Mouse (Mus musculus) cerebellum, postnatal 4 days (tissue): ENCODE measurements at regions not wholly inside any gene's neighbourhood (a gene's known extent, or its start where the extent isn't known, plus 50 kb on each side); places are given as distances from the start of the nearest gene placed in this dataset.

Experiments
- DNase-seq, 2 experiments: peaks; one replicate each; pipeline ENCODE4 v3.0.0; 2022; ENCODE audit warnings: low spot score in 2 of 2, mixed read lengths in 1 of 2

DNA sequence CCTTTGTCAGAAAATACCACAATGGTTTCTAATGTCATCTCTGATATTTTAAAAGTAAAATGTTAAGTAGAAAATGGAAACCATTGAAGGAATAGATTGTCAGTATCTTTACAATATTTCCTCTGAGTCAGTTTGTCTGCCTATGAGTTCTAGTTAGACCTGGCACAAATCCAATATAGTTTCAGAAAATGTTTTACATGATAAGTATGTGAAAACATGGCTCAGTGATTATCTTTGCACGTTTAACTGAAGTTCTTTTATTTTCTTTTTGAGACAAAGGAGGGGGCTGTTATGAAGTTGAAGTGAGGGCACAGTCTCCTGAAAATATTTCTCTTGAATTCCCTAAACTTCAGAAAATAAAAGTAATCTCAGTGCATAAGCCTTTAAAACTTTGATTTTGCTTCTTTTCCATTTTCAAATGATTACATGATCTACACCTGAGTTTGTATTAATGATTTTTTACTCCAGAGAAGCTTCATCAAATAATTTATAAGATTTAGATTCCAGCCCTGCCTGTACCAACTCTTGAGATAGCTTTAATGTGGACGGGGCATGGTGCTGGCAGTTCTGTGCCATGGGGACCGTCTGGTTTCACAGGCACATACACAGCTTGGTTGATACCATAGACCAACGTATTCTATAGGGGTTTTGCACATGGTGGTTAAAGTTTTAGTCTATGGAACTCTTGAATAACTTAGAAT, 336.5 kb downstream of the Pdha2 start:
- DNase-seq, result no peak

DNA sequence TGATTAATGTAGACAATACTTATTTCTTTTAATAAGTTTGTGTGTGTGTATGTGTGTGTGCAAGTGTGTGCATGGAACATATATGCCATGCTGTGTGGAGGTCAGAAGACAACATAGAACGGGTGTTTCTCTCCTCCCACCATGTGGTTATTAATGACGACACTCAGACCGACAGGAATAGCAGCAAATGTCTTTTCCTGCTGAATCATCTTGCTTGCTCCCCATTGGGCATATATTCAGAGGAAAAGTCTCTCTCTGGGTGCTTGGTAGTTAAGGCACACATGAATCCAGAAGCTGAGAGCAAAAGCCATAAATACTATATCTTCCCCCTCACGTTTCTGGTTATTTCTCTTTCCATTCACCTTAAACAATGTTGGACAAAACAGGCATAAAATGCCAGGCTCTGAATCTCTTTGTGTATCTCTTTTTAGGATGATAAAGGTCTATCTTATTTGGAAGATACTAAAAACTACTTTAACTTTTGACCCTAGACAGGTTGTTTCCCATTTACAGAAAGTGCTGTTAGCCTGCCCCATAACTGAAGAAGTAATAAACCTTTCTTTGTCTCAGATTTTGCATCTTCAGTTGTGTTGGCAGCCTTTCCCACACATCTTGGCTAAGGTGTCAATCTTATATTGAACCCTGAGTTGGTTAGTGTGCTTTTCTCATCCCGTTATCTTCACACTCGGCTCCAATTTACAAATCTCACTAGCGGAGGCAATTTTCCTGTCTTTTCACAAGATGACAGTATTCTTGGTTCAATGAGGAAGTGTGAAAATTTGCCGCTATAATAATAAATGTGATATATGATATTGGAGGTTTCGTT, 337.9 kb downstream of the Pdha2 start:
- no peak for DNase-seq

DNA sequence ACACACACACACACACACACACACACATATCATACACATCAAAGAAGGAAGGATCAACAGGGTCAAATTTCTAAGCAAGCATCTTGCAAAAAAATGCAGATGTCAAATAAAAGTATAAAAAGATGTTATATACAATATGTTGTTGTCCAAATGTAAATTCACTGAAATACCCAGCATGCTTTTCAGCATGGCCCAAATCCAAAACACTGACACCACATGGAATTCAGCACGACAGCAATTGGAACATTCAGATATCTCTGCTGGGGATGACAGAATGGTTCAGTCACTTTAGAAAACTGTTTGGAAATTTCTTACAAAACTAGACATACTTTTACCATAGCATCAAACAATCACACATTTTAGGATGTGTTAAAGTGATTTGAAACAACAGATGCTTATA, 339.6 kb downstream of the Pdha2 start:
- DNase-seq, result no peak

DNA sequence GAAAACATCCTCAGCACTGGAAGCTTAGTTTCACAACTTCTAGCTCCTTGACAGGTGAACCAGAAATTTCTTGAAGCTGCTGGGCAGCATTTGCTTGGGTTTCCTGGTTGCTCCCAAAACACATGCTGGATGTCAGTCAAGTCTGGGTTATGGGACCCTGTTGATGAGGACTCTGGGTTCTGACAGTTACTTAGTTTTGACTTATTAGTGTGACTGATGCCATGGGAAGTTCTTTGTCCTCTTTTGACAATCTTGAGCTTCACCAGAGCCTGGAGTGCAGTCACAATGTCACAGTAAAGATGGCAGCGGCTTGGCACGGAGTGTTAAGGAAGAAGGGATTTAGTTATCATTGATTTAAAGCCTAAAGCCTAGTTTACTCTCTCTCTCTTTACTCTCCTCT, 340.9 kb downstream of the Pdha2 start:
- DNase-seq, result no peak

DNA sequence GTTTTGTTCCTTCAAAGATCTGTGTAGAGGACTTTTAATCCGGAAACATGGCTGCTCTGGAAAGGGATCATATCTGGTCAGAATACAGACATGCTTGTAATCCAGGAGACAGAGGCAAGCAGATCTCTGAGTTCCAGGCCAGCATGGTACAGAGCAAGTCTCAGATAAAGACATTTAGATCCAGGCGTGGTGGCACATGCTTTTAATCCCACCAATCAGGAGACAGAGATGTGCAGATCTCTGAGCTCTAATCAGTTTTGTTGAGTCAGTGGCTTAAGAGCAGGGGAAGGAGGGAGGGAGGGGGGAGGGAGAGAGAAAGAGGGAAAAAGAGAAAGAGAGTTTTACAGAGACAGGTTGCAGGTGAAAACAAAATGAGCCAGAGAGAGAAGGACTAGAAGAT, 372.0 kb downstream of the Pdha2 start:
- no peak for DNase-seq

DNA sequence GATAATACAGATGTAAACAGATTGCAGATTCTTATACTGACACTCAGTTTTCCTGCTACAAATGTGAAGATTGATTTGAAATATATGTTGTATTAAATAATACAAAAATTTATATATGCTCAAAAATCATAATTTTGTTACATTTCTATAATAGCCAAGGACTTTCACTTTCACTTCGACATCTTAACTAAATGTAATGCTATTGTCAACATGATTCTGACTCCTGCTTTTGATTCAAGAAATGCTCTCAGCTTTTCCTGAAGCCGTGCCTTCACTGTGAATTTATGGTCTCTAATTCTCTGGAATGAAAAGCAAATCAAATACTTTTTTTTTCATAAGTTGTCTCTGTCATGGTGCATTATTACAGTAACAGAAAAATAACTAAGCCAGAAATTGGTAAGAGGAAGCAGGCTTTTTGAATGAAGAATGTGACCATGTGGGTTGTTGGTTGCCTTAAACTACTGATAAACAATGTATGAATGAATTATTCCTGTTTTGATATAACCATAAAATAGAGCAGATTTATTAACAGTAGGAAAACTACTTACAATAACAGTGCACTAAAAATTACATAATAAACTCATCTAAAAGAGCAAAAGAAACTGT, 374.1 kb downstream of the Pdha2 start:
- no peak for DNase-seq

DNA sequence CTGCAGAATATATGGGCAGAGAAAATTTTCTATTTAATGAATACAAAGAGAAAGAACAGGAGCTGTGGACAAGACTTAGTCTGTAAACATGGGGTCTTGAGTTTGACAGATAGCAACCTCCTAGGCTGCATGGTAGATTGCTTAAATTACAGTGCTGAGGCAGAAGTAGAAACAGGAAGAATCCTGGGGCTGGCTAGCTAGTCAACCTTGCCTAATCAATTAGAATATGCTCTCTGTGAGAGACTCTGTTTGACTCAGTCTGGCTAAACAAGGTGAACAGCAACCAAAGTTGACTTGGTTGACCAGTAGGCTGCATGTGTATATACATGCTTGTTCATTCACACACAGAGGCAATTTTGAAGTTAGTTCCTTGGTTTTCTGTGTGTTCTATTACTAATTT, 390.9 kb downstream of the Pdha2 start:
- DNase-seq, result no peak

DNA sequence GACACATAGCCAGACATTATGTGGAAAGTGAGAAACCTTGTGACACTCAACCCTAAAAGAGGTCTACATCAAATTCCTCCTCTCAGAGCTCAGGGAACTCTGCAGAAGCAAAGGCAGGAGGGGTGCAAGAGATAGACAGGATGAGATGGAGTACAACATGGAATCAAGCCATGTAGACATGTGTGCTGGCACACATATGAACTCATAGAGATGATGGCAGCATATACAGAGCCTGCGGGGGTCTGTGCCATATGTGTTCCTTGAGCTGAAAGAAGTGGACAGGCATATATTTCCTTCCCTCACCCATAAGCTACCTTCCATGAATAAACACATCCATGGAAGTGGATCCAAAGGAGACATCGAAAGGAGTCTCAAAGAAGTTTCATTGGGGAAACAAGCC, 406.6 kb downstream of the Pdha2 start:
- DNase-seq, result no peak

DNA sequence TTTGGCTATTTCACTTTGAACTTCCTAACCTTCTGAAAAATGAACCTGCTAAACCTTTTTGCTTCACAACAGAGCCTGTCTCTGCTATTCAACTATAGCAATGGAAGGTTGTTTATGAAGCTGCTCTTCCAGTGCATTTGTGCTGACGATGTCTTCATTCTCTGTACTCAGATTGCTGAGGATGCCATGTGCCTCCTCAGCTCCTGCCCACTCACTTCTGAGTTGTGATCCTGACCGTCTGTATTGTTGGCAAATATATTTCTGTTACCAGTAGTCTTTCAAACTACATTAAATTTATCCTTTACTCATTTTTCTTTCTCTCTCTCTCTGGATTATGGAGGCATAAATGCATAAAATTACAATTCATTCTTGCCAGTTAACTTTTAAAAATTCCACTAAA, 419.2 kb downstream of the Pdha2 start:
- DNase-seq, result no peak

DNA sequence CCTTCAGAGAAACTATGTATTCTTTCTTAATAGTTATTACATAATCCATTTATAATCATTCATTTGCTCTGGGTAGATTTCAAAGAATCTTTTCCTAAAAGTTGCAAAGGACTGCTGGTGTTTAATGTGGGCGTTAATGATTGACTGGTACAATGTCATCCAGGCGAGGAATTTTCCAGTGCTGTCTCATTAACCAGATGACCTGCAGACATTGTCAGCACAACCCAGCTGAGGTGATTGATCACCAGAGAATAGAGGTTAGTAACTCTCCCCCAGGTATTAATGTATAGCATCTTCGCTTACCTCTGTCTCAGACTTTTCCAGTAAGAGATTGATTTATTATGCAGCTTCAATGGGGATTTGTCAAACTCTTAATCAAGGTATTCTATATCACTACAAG, 426.5 kb downstream of the Pdha2 start:
- DNase-seq, result no peak

DNA sequence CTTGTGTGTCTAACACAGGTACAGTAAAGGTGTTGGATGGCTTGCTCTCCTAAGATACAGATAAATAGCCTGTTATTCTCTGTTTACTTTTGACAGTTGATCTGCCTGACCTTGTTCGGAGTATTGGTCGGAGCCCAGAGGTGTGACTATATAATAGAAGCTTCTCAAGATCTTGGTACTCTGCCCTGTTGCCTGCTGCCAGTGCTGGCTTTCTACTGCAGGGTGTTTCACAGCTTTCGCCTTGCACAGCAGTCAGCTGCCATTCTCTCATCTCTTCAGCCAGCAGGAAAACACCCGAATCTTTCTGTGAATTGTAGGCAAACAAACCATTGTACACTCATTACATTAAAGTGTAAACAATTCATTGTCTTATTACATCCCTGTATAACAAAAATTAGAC, 452.1 kb downstream of the Pdha2 start:
- DNase-seq, result peak in 1 of 2 experiments; percentile 6

DNA sequence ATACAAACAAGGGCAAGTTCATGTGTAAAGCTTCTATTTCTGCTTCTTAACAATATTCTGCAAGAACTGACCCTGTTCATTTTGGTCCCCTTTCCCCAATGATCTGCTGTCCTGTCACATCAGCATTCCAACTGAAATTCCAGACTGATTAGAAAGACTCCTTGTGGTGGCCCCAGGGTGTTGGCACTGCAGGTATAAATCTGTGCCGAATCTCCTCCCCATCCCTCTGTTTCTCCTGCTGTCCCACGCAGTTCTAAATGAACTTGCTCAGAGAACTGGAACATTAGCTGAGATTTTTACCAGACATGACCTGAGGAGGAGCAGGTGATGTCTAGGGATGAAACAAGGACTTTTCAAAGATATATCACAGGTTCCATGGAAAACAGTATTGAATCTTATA, 467.7 kb downstream of the Pdha2 start:
- DNase-seq, result peak in 1 of 2 experiments; percentile 13

DNA sequence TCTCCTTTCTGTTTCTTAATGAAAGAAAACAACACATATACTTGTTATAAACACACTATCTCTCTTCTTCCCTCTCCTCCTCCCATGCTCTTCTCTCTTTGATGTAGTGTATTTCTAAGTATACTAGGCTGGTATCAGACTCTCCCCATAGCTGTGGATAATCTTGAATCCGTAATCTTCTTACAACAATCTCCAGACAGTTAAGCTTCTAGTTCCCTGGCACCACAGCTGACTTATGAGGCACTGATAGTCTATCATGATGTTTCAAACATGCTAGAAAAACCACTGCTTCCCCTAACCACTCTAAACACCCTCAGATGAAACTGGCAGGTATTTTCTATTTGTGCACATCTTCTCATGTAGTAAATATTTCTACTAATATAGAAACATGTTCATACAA, 471.7 kb downstream of the Pdha2 start:
- no peak for DNase-seq

DNA sequence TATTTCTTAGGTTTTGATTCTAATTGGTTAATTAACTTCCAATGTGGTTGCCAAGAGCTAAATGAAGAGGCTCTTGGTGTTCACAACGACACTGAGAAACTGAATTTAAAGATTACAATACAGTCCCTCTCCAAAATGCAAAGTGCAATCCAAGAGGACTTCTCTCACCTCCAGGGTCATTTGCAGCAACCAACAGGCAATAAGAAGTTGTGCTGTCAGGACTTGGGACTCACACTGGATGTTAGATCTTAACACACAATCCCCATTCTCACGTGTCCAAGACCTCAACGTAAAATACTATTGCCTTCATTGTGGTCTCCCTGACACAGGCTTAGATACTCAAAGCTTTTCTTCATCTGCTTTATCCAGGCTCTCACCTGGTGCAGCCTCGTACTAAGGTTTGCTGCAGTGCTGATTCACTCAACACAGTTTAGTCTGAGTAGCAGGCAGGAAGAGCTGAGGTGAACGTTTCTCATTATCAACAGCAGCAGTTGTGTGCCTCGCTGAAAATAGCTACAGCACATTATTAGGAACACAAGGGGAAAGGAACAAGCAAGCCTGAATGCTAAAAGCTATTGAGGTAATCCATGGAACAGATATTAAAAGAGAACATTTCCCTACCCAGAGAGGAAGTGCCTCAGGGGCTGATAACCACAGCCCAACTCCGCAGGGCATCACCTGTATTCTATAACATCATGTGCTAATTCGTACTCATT, 473.3 kb downstream of the Pdha2 start:
- DNase-seq, result no peak

DNA sequence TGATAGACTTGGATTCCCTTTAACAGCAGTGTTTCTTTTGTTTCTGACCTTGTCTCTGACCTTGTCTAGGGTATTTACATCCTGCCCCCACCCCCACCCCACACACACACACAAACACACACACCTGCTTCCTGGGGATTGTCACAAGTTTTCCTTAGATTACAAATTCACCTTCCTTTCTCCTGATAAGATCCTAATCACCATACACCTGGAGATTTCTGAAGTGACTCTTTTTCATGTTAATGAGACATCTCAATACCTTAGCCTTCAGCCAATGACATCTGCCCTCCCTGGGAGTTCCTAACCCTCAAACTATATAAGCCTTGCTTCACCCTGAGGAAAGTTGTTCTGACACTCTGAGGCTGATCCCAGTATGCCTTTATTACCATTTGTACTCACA, 495.3 kb downstream of the Pdha2 start:
- DNase-seq, result no peak

DNA sequence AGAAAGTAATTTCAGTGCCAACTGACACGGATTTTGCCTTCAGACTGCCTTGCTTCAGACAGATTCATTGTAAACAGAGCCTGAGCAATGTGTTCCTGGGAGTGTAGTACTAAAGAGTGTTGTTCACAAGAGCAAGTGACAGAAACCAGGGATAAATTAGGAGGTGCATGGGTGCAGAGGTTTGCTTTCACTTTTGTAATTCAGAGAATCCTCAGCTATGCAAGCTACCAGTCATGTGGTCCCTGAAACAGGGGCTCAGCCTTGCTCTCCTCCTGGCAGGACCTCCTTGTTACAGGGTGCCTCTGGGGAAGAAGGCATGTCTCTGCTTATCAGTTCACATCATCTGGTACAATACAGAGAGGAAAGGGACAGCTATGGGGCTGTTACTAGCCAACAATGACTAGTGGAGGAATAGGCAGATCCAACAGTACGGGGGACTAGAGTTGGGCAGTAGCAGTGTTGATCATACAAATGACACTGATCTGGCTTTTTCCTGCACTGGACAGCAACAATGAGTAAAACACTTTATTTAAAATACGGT, 504.5 kb downstream of the Pdha2 start:
- DNase-seq, result no peak

DNA sequence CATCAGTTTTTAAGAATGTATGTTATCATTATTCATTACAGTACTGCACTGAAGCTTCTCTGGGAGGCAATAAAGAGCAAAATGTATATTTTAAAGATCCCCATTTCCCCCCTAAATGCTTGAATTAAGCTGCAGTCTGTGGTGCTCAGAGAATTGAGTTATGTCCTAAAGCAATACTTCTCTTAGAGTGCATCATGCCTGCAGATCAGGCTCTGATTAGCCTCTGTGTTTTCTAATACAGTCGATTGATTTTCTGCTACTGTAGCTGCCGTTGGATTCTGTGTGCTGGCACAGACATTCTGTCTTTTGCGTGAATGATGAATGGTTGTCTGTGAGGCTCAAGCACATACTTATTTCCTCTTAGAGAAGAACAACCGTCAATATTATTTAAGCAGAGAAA, 505.4 kb downstream of the Pdha2 start:
- no peak for DNase-seq

DNA sequence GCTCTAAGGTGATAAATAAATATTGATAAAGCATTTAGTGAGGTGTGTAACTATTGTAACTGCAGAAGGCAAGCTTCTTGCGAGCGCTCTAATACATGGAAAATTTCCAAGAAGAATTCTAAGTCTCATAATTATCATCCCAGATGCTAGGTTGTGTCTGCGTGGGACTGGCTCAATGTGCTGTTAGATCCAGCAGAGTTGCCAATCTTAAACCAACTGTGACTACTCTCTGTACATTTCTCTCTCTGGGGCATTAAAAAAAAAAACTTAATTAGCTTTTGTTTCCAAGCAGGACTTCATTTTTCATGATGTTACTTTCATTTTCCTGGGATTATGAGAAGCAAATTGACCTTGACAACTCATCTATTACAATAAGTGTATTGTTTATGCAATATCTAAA, 506.6 kb downstream of the Pdha2 start:
- no peak for DNase-seq

DNA sequence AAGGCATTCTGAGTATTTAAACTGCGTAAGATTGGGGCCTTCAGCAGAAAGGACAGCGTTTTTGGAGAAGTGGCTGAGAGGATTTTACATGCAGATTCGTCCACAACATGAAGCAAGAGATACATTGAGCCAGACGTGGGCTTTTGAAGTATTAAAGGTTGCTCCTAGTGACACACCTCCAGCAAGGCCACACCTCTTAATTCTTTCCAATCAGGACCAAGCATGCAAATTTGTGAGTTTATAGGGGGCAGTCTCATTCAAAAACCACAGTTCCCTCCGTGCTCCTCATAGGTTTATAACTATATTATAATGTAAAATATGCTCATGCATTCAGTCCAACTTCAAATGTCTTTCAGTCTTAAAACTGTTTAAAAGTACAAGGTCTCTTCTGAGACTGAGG, 509.2 kb downstream of the Pdha2 start:
- no peak for DNase-seq

DNA sequence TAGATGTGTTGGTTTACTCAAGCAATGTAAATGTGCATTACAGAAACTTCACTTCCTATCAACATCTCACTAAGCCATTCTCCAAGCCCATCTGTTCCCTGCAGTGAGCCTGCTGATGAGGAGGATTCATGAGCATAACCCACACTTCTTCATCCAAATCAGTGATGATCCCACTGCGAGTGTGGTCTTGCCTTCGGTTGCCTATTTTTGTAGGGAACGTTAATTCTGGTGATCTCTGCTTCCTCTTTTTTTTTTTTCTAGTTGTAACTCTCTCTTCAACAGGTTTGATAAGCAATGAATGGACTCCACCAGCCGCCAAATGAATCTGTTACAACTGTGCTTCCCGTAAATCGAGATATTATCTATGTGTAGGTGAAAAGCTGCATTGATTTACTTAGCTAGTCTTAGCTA, 509.9 kb downstream of the Pdha2 start:
- no peak for DNase-seq

DNA sequence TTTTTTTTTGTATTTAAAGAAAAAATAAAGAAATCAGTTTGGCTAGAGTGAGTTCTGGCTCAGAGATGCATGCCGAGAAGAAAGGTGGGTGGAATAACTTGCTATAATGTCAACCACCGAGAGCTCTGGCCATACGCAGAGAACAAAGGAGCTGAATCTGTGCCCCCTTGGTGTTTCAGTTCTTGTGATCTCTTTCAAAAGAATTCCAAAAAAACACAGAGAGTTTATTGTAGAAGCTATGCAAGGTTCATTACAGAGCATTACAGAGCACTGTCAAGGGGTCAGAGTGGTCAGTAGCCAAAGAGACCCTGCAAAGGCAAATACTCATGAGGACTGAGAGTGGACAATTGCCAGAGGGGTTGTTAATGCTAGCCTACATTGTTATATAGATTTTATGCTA, 514.9 kb downstream of the Pdha2 start:
- DNase-seq, result no peak

DNA sequence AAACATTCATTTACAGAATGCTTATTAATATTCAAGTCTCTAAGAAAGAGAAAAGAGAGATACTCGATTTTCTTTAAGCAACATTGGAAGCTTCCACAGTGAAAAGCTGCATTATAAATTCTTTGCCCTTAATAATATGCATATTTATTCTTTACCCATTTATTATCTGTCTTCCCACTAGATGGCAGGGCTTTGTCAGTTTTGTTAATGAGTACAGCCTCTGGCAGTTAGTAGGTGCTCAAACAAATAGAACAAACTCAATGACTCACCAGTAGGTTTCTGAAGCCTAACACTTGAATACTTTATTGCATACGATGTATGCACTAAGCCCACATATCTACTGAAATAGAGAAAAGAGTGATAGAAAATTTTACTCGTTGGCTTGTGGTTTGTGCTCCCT, 529.4 kb downstream of the Pdha2 start:
- no peak for DNase-seq
